Comparison of ENCODE assay signal across 9 mouse cellular contexts in the genomic region with DNA sequence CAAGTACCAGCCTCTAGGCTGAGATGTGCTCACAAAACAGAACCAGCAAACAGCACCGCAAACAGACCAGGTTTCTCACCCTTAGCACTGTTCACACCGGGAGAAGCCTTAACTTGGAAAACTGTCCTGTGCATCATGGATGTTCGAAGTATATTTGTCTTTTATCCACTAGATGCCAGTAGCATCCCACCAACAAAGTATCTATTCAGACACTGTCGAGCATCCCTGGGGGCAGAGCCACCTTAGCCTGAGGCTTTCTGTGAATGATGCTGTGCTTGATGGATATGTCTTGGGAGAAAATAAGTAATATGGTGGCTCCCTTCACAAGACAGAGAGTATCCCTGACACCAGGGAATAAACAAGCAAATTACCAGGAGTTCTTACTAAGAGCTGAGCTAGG.
DNase-seq lines count a peak whose midpoint lies in the region; ATAC-seq and TF ChIP-seq lines count a peak whose summit lies in the region.
"Had no signal": no experiment of that assay in that cellular context is flagged by ENCODE, and none has a peak within 500 bp of the region (broad histone marks: within the 10 kb centered on the region; RNA-seq: fewer than 3 reads in every experiment).

No protein-coding gene starts in this region.

- H3K4me2 ChIP-seq in midbrain, embryonic 12.5 days (replicated peaks): no peak overlapping the region
- H3K4me2 ChIP-seq: limb, embryonic 12.5 days had no signal

- 65% methylated on average over 4 of the region's 4 CpGs for WGBS in kidney, adult 2 months
- 89% methylated on average over 4 of the region's 4 CpGs for WGBS in midbrain, embryonic 12.5 days

- POLR2A ChIA-PET in Patski (lab: Charles Lee): no interaction called here

- intact Hi-C loops in gastrocnemius, postnatal 14 days (cut with DNase I; ENCODE audit: low total_unique reads): no loop called here

- DNase-seq in kidney, adult 2 months: peak; percentile 21
- DNase-seq in kidney, postnatal 25 days: no peak
- no peak for DNase-seq in Patski (ENCODE audit: low read depth, low spot score)
- peak; percentile 16 for DNase-seq in embryo, embryonic 10.5 days (ENCODE audit: low spot score)
- DNase-seq in adrenal gland, postnatal 4 days (ENCODE audit: low spot score in 2 of 2): no peak
- DNase-seq in gastrocnemius, postnatal 14 days: no peak

- H3K9ac ChIP-seq in midbrain, embryonic 12.5 days (replicated peaks): no peak overlapping the region
- H3K9ac ChIP-seq: limb, embryonic 12.5 days had no signal

- no peaks in the 10 kb centered on the region for H3K9me3 ChIP-seq in midbrain, embryonic 12.5 days
- H3K9me3 ChIP-seq: limb, embryonic 12.5 days had no signal

- ATAC-seq in Patski: peak; percentile 85
- peak; percentile 58 for ATAC-seq in midbrain, embryonic 12.5 days (ENCODE audit: low FRiP score, low read depth)
- ATAC-seq in granulocyte monocyte progenitor cell, adult 5-6 weeks (replicated peaks; ENCODE audit: poor library complexity, severe bottlenecking): no peak

- TF ChIP-seq CTCF in kidney, adult 2 months (conservative IDR thresholded peaks at IDR 0.05; ENCODE audit: insufficient read depth, insufficient read length, low read depth, low read length): peak; percentile 39
- peak; percentile 38 for TF ChIP-seq CTCF in Patski (IDR thresholded peaks at IDR 0.05)

- no peaks in the 10 kb centered on the region for H3K27me3 ChIP-seq in kidney, adult 2 months (replicated peaks; ENCODE audit: control insufficient read depth, insufficient read depth, low read length)
- no peaks in the 10 kb centered on the region for H3K27me3 ChIP-seq in Patski
- H3K27me3 ChIP-seq in midbrain, embryonic 12.5 days: no peaks in the 10 kb centered on the region
- H3K27me3 ChIP-seq: limb, embryonic 12.5 days had no signal

- H3K27ac ChIP-seq in kidney, adult 2 months (ENCODE audit: insufficient read depth, low read depth, low read length): no peak overlapping the region
- no peak overlapping the region for H3K27ac ChIP-seq in midbrain, embryonic 12.5 days (replicated peaks)
- H3K27ac ChIP-seq: limb, embryonic 12.5 days had no signal

- no peaks in the 10 kb centered on the region for H3K4me1 ChIP-seq in kidney, adult 2 months (ENCODE audit: control insufficient read depth, insufficient read depth, low read length)
- no peaks in the 10 kb centered on the region for H3K4me1 ChIP-seq in midbrain, embryonic 12.5 days
- H3K4me1 ChIP-seq: limb, embryonic 12.5 days had no signal

- no peak for TF ChIP-seq POLR2A in kidney, adult 2 months (IDR thresholded peaks at IDR 0.05; ENCODE audit: low read depth, low read length)

- no peak overlapping the region for H3K4me3 ChIP-seq in kidney, adult 2 months (ENCODE audit: insufficient read depth, low read depth, low read length)
- no peak overlapping the region for H3K4me3 ChIP-seq in midbrain, embryonic 12.5 days
- H3K4me3 ChIP-seq: limb, embryonic 12.5 days had no signal

- no peaks in the 10 kb centered on the region; the same call in 1 of the 2 replicates for H3K36me3 ChIP-seq in kidney, adult 2 months (ENCODE audit: control insufficient read depth, insufficient read depth, low read length)
- no peaks in the 10 kb centered on the region for H3K36me3 ChIP-seq in midbrain, embryonic 12.5 days
- H3K36me3 ChIP-seq: limb, embryonic 12.5 days had no signal

- in situ Hi-C loops in Patski (cut with MboI; ENCODE audit: low pct_unique_long_range_greater_than_20kb): loop anchor here (5.0 to 25.0 kb wide), 3 partner anchors 508 to 1373 kb away; partner anchors contain the start of gene Rab32

- CTCF ChIA-PET in Patski (lab: Charles Lee): interaction anchor here (1.5 to 1.6 kb wide), 2 partner anchors 11 to 500 kb away, joined by 5 read pairs; no protein-coding TSS in a partner anchor

Comparison
In these comparisons a context has a peak if more than half of its experiments do, and no peak if none do; other contexts are left out.
1. DNase-seq: peak in kidney, adult 2 months (single experiment) and embryo, embryonic 10.5 days (single experiment); none in kidney, postnatal 25 days (0 of 2), Patski (single experiment), adrenal gland, postnatal 4 days (0 of 2) and gastrocnemius, postnatal 14 days (single experiment).